Mouse (Mus musculus) liver, embryonic 16.5 days (tissue): Measurements from ENCODE around the gene Arhgap29. TPM values are rescaled to one million over a fixed set of nuclear protein-coding genes. Genes with fewer than 3 reads are reported as not detected.

Experiments used
- ATAC-seq: fragments of 200-750 bp; cut with Nextera tagmentation; 2 replicates; pipeline ENCODE4 v1.8.0; 2017; ENCODE audit warnings: low read depth, mild to moderate bottlenecking, moderate number of reproducible peaks, moderate library complexity
- H3K27ac ChIP-seq: fragments of 300-500 bp; sonication (generic); 2 replicates; pipeline ENCODE4 v1.5.1; 2014; ENCODE audit warnings: mild to moderate bottlenecking, low read length
- H3K27me3 ChIP-seq: fragments of 300-500 bp; sonication (generic); 2 replicates; pipeline ENCODE4 v1.6.1; 2014; ENCODE audit warnings: low read depth, low read length, mixed read lengths; ENCODE audit not compliant: control insufficient read depth, insufficient read depth
- H3K36me3 ChIP-seq: fragments of 300-500 bp; sonication (generic); 2 replicates; pipeline ENCODE4 v1.6.1; 2014; ENCODE audit warnings: mild to moderate bottlenecking; ENCODE audit not compliant: control insufficient read depth, insufficient read depth
- H3K4me1 ChIP-seq: fragments of 300-500 bp; sonication (generic); 2 replicates; pipeline ENCODE4 v1.6.1; 2014; ENCODE audit warnings: low read depth, low read length, mixed read lengths; ENCODE audit not compliant: control insufficient read depth
- H3K4me2 ChIP-seq: fragments of 300-500 bp; sonication (generic); 2 replicates; pipeline ENCODE4 v1.6.1; 2014; ENCODE audit warnings: low read depth, low read length, mixed read lengths
- H3K4me3 ChIP-seq: fragments of 300-500 bp; sonication (generic); 2 replicates; pipeline ENCODE4 v1.5.1; 2014; ENCODE audit warnings: low read depth, mild to moderate bottlenecking, low read length
- H3K9ac ChIP-seq: fragments of 300-500 bp; sonication (generic); 2 replicates; pipeline ENCODE4 v1.6.1; 2014; ENCODE audit warnings: low read depth, low read length
- H3K9me3 ChIP-seq: fragments of 300-500 bp; sonication (generic); replicated peaks from 2 replicates; pipeline ENCODE4 v1.6.1; 2016; ENCODE audit warnings: low read length; ENCODE audit not compliant: control insufficient read depth
- WGBS: fragments of 180-500 bp; shearing (Covaris S2); extraction: QIAGEN DNeasy Blood & Tissue Kit; methylation state at CpG from one replicate; pipeline ENCODE4 v1.1.7; 2014; ENCODE audit not compliant: insufficient replicate concordance; 5-methylcytosine and 5-hydroxymethylcytosine counted together
- polyA plus RNA-seq: library from polyadenylated mRNA; unstranded; fragments of >200 nt; fragmentation: Nextera tagmentation; extraction: Ambion mirVana; gene quantifications from 2 replicates; pipeline ENCODE4 v1.2.1, GENCODE M21; 2015

The Arhgap29 gene
- polyA plus RNA-seq, 1 experiment from 2014 or later = 7.3 TPM

DNA sequence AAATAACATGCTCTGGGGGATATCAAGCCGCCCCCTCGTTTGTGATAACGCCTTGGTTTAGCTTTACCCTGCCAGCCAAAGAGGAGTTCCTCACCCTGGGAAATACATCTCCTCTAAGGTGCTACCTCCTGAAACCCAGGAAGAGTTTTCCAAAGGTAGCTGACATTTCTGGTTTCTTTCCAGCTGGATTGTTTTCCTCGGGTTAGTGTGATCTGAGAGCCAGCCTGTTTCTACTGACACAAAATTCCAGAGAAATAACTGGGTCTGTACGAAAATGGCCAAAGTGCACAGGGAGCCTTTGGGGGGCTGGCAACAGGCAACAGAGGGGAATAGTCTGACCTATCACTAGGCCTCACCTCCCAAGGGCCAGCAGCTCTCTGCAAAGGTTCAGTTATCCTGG is 81.9 kb downstream of the Arhgap29 start:
- H3K9me3 ChIP-seq = no peaks in the 10 kb centered on the region
- H3K4me3 ChIP-seq = no peak overlapping the region
- no peaks in the 10 kb centered on the region for H3K36me3 ChIP-seq
- no peaks in the 10 kb centered on the region for H3K4me1 ChIP-seq
- H3K27ac ChIP-seq = no peak overlapping the region
- no peak overlapping the region for H3K9ac ChIP-seq
- H3K27me3 ChIP-seq = no peaks in the 10 kb centered on the region
- 57% methylated on average over 5 of the region's 5 CpGs for WGBS
- no peak overlapping the region for H3K4me2 ChIP-seq
- no peak for ATAC-seq

DNA sequence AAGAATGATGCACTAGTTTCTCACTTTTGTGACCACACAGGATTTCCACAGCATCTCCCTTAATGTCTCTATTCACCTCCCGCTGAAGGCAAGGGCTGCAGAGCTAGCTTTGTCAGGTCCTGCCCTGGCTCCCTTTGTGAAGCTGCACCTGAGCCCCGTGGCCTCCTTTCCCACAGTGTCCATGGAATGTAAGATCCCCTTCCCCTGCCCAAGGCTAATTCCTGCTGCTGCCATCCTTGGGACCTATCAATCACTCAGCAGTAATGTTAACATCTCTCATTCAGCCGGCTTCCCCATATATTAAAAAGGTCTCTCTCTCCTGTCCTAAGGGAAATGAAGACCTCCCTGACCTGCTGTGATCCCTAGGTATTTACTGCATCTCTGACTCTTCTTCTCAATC is 82.8 kb downstream of the Arhgap29 start:
- H3K36me3 ChIP-seq = no peaks in the 10 kb centered on the region
- ATAC-seq = no peak
- H3K27ac ChIP-seq = no peak overlapping the region
- H3K4me3 ChIP-seq = no peak overlapping the region
- H3K4me2 ChIP-seq = no peak overlapping the region
- no peaks in the 10 kb centered on the region for H3K27me3 ChIP-seq
- no peaks in the 10 kb centered on the region for H3K4me1 ChIP-seq
- H3K9me3 ChIP-seq = no peaks in the 10 kb centered on the region
- H3K9ac ChIP-seq = no peak overlapping the region
- WGBS = 44% methylated on average over 3 of the region's 3 CpGs

DNA sequence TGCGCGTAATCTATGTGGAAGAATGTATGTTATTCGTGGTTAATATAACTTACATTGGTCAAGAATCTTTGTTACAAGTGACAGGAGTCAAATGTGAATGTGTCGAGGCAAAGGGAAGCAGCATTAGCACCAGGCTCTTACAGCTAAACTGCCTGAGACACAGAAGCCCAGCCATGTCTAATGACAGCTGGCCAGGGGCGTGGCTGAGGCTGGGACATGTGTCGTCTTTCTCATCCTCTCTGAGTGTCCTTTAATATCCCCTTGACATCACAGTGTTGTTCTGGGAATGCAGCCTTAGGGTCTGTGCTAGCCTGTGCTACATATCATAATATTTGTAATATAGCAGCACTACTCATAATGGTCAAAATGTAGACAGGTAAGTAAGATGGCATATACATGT is 88.2 kb downstream of the Arhgap29 start:
- Histone ChIP-seq H3K27me3 (peaks cover 9% of the 10 kb centered on the region), H3K4me3 (no peak overlapping the region), H3K36me3 (no peaks in the 10 kb centered on the region), H3K27ac (no peak overlapping the region), H3K4me1 (no peaks in the 10 kb centered on the region), H3K9me3 (no peaks in the 10 kb centered on the region), H3K9ac (no peak overlapping the region), H3K4me2 (no peak overlapping the region)
- ATAC-seq = no peak
- whole genome bisulfite sequencing = 61% methylated on average over 6 of the region's 6 CpGs

GRCm38 (mm10) chr3:122043102-122043501 is 90.8 kb downstream of the Arhgap29 start:
- Histone ChIP-seq H3K9ac (no peak overlapping the region), H3K4me3 (no peak overlapping the region), H3K27ac (no peak overlapping the region), H3K27me3 (peaks cover 9% of the 10 kb centered on the region), H3K9me3 (no peaks in the 10 kb centered on the region), H3K4me2 (no peak overlapping the region; the same call in 1 of the 2 replicates), H3K36me3 (no peaks in the 10 kb centered on the region), H3K4me1 (no peaks in the 10 kb centered on the region)
- 7% methylated on average over 8 of the region's 8 CpGs for WGBS
- no peak for ATAC-seq

DNA sequence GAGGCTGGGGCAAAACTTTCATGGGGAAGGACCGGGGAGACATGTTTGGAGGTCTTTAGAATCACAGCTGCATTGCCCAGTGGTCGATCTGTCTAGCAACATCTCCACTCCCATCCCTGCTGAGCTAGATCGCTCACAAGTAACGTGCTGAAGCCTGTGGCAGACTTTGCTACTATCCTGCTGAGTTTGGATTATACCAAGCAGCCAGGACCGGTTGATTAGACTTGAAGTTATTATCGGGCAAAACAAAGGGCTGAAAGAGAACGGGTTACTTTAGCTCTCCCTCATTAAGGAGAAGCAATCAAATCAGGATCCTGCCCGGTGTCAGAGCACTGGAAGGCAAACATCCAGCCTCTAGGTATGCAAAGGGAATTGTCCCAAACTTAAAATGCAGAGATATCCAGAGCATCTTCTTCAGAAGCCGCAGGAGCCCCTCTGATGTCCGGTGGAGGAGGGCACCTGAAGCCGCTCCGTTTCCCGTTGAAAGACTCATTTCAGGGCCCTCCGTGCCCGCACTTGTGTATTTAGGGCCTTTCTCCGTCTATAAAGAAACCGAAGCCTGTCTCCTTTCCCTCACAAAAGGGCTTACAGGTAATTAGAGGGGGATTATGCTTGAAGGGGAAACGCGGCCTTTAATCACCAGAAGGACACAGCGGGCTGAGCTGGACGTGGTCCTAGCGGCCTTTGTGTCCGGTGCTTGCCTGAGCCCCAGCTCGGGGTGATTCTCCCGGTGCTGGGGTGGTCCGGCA is 91.6 kb downstream of the Arhgap29 start, which contains the start of gene Abca4:
Gene Abca4, plus strand, starts transcription at position 645 of the 749 bp plus-strand sequence.
- no peaks in the 10 kb centered on the region for H3K4me1 ChIP-seq
- H3K27me3 ChIP-seq = peaks cover 9% of the 10 kb centered on the region
- no peak within 1 kb of the TSS for H3K27ac ChIP-seq
- H3K9ac ChIP-seq = no peak within 1 kb of the TSS
- no peaks in the 10 kb centered on the region for H3K36me3 ChIP-seq
- ATAC-seq = no peak
- no peak within 1 kb of the TSS for H3K4me3 ChIP-seq
- H3K4me2 ChIP-seq = no peak within 1 kb of the TSS; the same call in 1 of the 2 replicates
- no peaks in the 10 kb centered on the region for H3K9me3 ChIP-seq
- WGBS = 39% methylated on average over 26 of the region's 26 CpGs

- no peak for ATAC-seq
- H3K9me3 ChIP-seq = no peaks in the 10 kb centered on the region
- H3K4me3 ChIP-seq = no peak overlapping the region
- H3K36me3 ChIP-seq = no peaks in the 10 kb centered on the region
- no peak overlapping the region for H3K27ac ChIP-seq
- 66% methylated on average over 10 of the region's 10 CpGs for WGBS
- H3K4me1 ChIP-seq = no peaks in the 10 kb centered on the region
- peaks cover 9% of the 10 kb centered on the region for H3K27me3 ChIP-seq
- H3K9ac ChIP-seq = no peak overlapping the region
- no peak overlapping the region for H3K4me2 ChIP-seq
These were observed 93.9 kb downstream of the Arhgap29 start for GRCm38 (mm10) chr3:122046187-122046620.

DNA sequence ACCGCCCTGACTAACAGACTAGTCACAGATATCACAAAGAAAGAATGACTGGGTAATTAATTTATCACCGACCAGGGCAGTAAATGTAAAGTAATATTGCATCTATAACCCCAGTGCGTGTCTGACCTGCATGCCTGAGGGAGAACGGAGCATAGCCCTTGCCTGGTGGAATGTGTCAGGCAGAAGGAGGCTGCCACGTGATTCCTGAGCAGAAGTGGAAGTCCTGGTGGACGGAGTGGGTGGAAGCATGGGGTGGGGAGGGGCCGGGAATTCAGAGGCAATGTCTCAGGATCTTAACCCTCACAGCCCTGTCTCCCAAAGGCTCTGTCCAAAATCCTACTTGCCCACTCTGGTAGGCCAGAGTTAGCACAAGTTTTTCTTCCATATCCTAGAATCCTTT is 95.1 kb downstream of the Arhgap29 start:
- Histone ChIP-seq H3K4me3 (no peak overlapping the region), H3K27me3 (peaks cover 9% of the 10 kb centered on the region), H3K9ac (no peak overlapping the region), H3K27ac (no peak overlapping the region), H3K4me2 (no peak overlapping the region), H3K4me1 (no peaks in the 10 kb centered on the region), H3K36me3 (no peaks in the 10 kb centered on the region), H3K9me3 (no peaks in the 10 kb centered on the region)
- ATAC-seq = no peak
- WGBS = 49% methylated on average over 7 of the region's 7 CpGs

DNA sequence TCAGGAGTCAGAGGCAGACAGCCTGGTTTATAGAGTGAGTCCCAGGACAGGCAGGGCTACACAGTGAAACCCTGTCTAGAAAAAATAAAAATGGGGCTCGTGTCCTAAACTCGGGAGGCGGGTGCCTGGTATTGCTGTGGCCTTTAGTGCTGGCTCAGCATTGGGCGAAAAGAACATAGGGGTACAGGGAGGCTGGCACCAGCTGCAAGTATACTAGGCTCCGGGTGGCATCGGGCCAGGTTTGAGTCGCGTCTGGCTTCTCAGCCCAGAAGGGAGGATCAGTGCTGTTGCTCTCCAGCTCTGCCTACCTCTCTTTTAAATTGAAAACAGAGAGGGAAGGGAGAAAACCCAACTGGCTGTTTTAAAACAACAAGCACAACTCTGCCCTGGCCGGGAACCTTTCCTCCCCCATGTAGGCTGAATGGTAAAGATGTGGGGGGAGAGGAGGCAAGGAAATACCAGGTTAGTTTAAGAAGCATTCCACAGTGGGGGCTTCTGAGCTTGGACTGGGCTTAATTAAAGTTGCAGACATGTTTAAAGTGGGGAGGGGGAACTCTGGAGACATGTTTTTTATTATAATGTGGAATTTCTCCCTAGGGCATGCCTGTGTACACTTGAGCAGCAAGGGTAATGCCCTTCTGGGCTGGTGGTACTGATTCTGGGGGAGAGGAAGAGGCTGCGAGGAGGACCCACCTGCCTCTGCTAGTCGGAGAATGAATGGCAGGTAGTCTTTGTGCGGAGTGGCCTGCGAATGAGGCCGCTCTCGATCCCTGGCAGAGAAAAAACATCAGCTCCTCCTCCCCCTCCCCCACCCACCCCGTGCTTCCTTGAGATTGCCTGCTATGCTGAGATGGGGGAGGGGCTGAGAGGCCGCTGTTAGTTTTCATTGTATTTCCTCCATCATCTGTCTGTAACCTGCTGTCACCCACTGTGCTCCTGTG is 95.8 kb downstream of the Arhgap29 start:
- no peak for ATAC-seq
- Histone ChIP-seq H3K4me1 (no peaks in the 10 kb centered on the region), H3K36me3 (no peaks in the 10 kb centered on the region), H3K9me3 (no peaks in the 10 kb centered on the region), H3K4me2 (no peak overlapping the region), H3K9ac (no peak overlapping the region), H3K27ac (no peak overlapping the region), H3K27me3 (peaks cover 9% of the 10 kb centered on the region), H3K4me3 (no peak overlapping the region)
- 41% methylated on average over 17 of the region's 17 CpGs for WGBS

- no peak for ATAC-seq
- no peak overlapping the region for H3K9ac ChIP-seq
- peaks cover 3% of the 10 kb centered on the region for H3K27me3 ChIP-seq
- H3K36me3 ChIP-seq = no peaks in the 10 kb centered on the region
- no peaks in the 10 kb centered on the region for H3K9me3 ChIP-seq
- H3K27ac ChIP-seq = no peak overlapping the region
- 41% methylated on average over 6 of the region's 6 CpGs for WGBS
- H3K4me2 ChIP-seq = no peak overlapping the region
- H3K4me3 ChIP-seq = no peak overlapping the region
- no peaks in the 10 kb centered on the region for H3K4me1 ChIP-seq
These were observed 96.8 kb downstream of the Arhgap29 start for GRCm38 (mm10) chr3:122049158-122049557.
